Mouse (Mus musculus): ENCODE measurements around the gene Hinfp.

DNA sequence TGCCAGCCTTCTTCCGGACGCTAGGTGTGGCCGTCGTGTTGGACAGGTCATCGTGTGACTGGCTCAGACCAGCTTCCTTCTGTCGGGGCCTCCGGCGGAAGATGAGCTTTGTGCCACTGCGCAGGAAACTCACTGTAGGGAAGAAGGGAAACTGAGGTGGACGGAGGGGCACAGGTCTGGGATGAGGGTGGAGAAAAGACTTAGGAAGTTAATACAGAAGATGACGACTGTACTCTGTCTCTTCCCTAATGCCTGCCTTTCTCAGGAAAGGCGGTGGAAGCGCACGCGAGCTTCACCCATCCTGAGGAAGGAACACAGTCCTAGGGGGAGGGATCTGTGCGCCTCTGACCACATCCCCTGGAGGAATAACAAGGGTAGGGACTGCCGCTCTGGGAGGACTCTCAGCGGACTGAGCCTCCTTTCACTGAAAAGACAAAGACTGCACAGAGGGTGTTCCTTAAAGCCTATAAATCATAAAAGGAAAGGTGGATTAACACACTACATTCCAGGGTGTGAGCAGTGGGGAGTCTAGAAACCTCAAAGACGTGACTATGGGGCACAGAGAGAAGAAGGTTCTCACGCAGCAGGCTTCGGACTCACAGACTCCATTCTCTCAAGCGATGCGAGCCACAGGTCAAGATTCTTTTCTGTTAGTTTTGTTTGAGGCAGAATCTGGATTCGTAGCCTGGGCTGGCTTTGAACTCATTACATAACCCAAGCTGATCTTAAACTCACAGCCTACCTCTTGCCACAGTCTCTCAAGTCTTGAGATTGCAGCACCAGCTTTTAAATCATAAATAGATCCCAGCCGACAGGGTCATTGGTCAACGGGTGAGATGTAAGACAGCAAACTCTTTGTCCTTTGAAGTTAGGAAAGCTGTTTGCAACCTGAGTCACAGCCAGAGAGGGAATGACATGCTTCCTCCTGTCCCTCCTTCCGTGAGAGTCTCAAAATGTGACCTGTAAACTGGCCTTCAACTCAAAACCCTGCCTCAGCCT, 6.0 kb upstream of the Hinfp start:
- peak; percentile 39 for TF ChIP-seq CTCF (IDR thresholded peaks at IDR 0.05)
- TF ChIP-seq EP300 (IDR thresholded peaks at IDR 0.05), result peak; percentile 62

All from lung, postnatal 0 days (tissue).